Mouse (Mus musculus) layer of hippocampus, postnatal 14 days (tissue): Measurements from ENCODE around the gene Foxp1. TPM values are rescaled to one million over a fixed set of nuclear protein-coding genes. Genes with fewer than 3 reads are reported as not detected.

ENCODE experiments used
- DNase-seq, 2 experiments: peaks; one replicate each; pipeline ENCODE4 v3.0.0; 2021 to 2022; ENCODE audit warnings: low spot score in 2 of 2, mixed read lengths in 1 of 2
- total RNA-seq, 2 experiments: library from RNA; stranded (reverse); gene quantifications; 2 replicates each; pipeline ENCODE4 v1.2.3; 2021

The Foxp1 gene
- total RNA-seq, 2 experiments from 2014 or later: 95.0 to 96.7 TPM

- DNase-seq: no peak
These were observed 518.1 kb downstream of the Foxp1 start for GRCm38 (mm10) chr6:99004255-99004997.

DNA sequence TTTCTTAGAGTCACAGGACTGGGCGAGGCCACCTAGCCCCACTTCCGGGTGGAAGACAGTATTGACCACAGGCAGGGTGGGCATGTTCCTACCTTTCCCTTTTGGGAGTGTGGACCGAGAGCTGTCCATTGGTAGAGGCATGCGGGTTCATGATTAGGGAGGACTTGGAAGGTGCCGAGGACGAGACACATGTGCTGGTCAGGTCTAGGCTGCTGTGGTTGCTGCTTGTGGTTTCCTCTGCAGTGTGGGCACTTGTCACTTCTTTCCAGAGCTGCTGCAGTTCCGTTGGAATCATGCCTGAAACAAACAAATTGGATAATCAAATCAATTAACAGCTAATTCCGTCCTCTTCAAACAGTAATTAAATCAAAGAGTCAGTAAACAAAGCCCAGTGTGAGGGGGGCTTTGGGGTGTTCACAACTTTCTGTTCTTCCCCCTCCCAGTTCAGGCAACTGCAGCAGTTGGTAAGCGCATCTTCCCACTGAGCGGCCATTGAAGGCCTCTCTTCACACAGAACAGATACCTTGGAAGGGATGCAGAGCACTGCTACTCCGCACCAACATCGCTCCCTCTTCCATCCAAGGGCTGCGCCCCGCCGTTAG is 519.3 kb downstream of the Foxp1 start:
- DNase-seq: no peak

- DNase-seq: no peak
These were observed 520.9 kb downstream of the Foxp1 start for GRCm38 (mm10) chr6:99001637-99002036.

DNA sequence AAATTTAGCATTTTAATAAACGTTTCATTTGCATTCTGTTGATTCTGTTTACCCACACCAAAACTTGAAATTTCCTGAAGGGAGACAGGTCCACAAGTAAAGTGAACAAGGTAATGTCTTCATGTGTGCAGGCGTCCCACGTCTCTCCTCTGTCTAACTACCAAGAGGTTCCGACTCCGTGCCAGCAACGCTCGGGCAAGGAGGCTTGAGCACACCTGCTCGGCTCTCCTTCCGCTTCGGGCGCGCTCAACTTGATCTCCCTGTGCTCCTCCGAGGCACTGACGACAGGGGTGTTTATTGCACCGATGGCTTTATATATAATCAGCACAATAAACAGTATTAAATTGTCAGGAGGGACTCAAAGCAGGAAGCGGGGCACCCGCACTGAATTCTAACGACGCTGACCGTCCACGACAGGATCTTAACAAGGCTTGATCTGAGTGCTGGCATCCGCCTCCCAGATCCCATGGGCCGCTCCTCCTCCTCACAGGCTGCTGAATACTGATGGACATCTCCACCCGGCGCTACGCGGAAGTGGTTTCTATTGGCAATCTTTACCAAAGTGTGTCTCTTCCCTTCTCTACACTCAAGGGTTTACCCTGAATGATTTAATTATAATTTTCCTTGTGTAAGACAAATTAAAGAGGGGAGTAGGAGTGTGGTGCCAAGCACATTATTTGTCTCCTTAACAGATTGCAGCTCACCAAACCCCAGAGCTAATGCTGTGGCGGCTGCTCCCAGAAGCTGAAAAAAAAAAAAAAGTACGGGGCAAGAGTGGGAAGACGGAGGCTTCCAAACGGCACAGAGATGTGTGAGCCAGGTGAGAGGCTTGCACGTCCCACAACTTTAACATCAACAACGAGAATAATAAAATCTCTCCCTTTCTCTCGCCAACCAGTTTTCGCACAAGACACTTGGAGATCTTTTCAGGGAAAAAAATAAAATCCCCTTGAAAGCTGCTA is 523.3 kb downstream of the Foxp1 start:
- DNase-seq: peak in 1 of 2 experiments; percentile 20

DNA sequence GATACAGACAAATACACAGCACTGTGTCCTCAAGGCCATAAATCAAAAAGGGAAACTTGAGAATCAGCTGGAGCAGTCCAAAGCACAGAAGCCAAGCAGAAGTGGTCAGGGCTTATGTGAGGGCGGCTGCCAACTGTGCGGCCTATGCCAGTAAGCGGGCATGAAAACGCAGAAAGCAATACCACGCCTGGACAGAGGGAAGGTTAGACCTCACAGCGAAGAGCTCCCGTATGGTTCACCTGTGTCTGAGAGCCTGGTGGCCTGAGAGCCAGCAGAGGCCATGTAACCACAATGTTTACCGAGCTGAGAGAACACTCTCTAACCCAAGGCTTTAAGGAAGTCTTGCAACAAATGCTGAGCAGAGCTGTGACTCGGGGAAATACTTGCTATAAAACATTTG is 524.8 kb downstream of the Foxp1 start:
- no peak for DNase-seq

- no peak for DNase-seq
These were observed 525.7 kb downstream of the Foxp1 start for GRCm38 (mm10) chr6:98996822-98997221.

GRCm38 (mm10) chr6:98996346-98996745 is 526.2 kb downstream of the Foxp1 start:
- no peak for DNase-seq

DNA sequence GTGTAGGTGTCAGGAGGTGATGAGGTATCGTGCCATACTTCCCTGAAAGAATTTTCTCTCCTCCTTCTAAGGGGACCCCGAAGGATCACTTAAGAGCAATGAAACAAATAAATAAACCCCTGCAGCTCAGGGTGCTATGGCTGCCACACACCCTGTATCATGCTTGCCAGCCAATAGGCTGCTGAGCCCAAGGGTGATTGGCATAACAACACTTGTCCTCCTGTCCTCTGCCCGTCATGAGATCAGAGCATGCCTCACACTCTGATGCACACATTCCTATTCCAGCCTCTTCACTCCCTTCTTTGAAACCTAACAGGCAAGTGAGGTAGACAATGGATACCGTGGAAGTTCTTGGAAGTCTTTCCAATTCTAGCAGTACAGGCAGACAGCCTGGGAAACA is 526.8 kb downstream of the Foxp1 start:
- DNase-seq: no peak

- no peak for DNase-seq
These were observed 527.6 kb downstream of the Foxp1 start for GRCm38 (mm10) chr6:98994902-98995301.

GRCm38 (mm10) chr6:98994104-98994787 is 528.3 kb downstream of the Foxp1 start:
- peak; percentile 30 to 41 for DNase-seq

DNA sequence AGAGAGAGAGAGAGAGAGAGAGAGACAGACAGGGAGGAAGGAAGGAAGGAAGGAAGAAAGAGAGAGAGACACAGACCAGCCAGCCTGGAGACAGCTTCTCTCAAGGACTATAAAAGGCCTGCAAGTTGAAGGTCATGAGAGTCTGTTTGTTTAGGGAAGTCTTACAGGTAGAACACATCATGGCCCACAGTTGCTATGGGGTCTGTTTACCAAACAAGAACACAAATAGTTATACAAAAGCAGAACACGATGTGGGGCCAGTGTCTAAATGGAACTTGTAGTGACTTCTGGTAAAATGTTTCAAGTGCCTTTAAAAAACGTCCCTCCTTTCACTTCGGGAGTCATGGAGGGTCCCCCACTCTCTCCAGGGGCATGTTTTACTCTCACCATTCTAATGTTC is 529.3 kb downstream of the Foxp1 start:
- no peak for DNase-seq

- DNase-seq: no peak
These were observed 529.8 kb downstream of the Foxp1 start for GRCm38 (mm10) chr6:98992772-98993147.

GRCm38 (mm10) chr6:98991900-98992771 is 530.4 kb downstream of the Foxp1 start:
- no peak for DNase-seq

- no peak for DNase-seq
These were observed 534.9 kb downstream of the Foxp1 start for GRCm38 (mm10) chr6:98987533-98988169.

GRCm38 (mm10) chr6:98985452-98985851 is 537.1 kb downstream of the Foxp1 start:
- no peak for DNase-seq

GRCm38 (mm10) chr6:98984626-98985025 is 537.9 kb downstream of the Foxp1 start:
- no peak for DNase-seq

GRCm38 (mm10) chr6:98984026-98984425 is 538.5 kb downstream of the Foxp1 start:
- no peak for DNase-seq

- no peak for DNase-seq
These were observed 539.1 kb downstream of the Foxp1 start for GRCm38 (mm10) chr6:98983311-98983838.

GRCm38 (mm10) chr6:98981265-98981664 is 541.3 kb downstream of the Foxp1 start:
- no peak for DNase-seq
